In the genomic region with DNA sequence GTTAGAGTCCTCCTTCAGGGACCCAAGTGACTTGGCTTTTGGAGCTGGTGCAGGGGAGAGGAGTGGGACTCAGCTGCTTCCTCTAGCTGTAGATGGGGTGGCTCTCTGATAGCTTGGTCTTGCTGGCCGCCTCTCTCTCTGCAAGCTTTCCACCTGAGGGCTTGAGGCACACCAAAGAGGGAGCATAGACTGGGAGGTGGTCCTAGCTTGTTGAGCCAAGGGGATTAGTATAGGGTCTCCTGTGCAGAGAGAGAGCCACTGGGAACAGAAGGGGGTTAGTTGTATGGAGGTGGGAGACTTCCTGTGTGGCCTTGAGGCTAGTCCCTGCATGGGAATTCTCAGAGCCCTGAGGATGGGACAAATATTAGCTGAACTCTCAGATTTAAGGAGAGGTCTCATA, we compare ENCODE assay signal across 8 mouse cellular contexts. TPM values are rescaled to one million over a fixed set of nuclear protein-coding genes. Genes with fewer than 3 reads are reported as not detected.
DNase-seq lines count a peak whose midpoint lies in the region; ATAC-seq and TF ChIP-seq lines count a peak whose summit lies in the region.

No protein-coding gene starts in this region.

- H3K4me1 ChIP-seq in bone marrow, adult 2 months (ENCODE audit: control insufficient read depth, insufficient read depth, low read length) = peaks cover 4% of the 10 kb centered on the region
- peaks cover 47% of the 10 kb centered on the region for H3K4me1 ChIP-seq in hindbrain, embryonic 12.5 days
- H3K4me1 ChIP-seq in midbrain, embryonic 13.5 days (replicated peaks) = peaks cover 63% of the 10 kb centered on the region

- H3K27ac ChIP-seq in bone marrow, adult 2 months (ENCODE audit: control insufficient read depth, insufficient read depth, low read depth, low read length, poor library complexity) = peak overlapping the region; percentile 73
- peak overlapping the region; percentile 85 for H3K27ac ChIP-seq in hindbrain, embryonic 12.5 days
- H3K27ac ChIP-seq in midbrain, embryonic 13.5 days = peak overlapping the region; percentile 89

- no peak for TF ChIP-seq POLR2A in bone marrow, adult 2 months (IDR thresholded peaks at IDR 0.05; ENCODE audit: borderline replicate concordance, control insufficient read depth, low read depth, low read length)

- peaks cover 12% of the 10 kb centered on the region for H3K36me3 ChIP-seq in hindbrain, embryonic 12.5 days
- peaks cover 18% of the 10 kb centered on the region for H3K36me3 ChIP-seq in midbrain, embryonic 13.5 days

- peak overlapping the region; percentile 82 for H3K4me2 ChIP-seq in hindbrain, embryonic 12.5 days (replicated peaks)
- peak overlapping the region; percentile 77 for H3K4me2 ChIP-seq in midbrain, embryonic 13.5 days (replicated peaks)

- DNase-seq in kidney, adult 18-20 months = peak; percentile 36
- no peak for DNase-seq in kidney, postnatal 14 days
- no peak for DNase-seq in c-Kit-positive CD71-positive TER-119-positive erythroid progenitor cells, embryonic 14.5 days (ENCODE audit: low spot score)
- no peak for DNase-seq in cerebellum, adult 9-10 months

- H3K9me3 ChIP-seq in hindbrain, embryonic 12.5 days (replicated peaks) = no peaks in the 10 kb centered on the region
- H3K9me3 ChIP-seq in midbrain, embryonic 13.5 days = no peaks in the 10 kb centered on the region

- ATAC-seq in hindbrain, embryonic 12.5 days (ENCODE audit: low FRiP score) = no peak
- ATAC-seq in midbrain, embryonic 13.5 days = no peak
- no peak for ATAC-seq in cerebellum, adult (ENCODE audit: insufficient number of reproducible peaks, low FRiP score, low TSS enrichment)

- TF ChIP-seq CTCF in bone marrow, adult 2 months (IDR thresholded peaks at IDR 0.05; ENCODE audit: control insufficient read depth, insufficient read depth, low read length) = no peak

- H3K9ac ChIP-seq in hindbrain, embryonic 12.5 days = peak overlapping the region; percentile 83
- peak overlapping the region; percentile 96 for H3K9ac ChIP-seq in midbrain, embryonic 13.5 days (replicated peaks)

- H3K4me3 ChIP-seq in bone marrow, adult 2 months (replicated peaks; ENCODE audit: control insufficient read depth, low read depth, low read length) = peak overlapping the region; percentile 38
- H3K4me3 ChIP-seq in hindbrain, embryonic 12.5 days = peak overlapping the region; percentile 75
- H3K4me3 ChIP-seq in midbrain, embryonic 13.5 days (replicated peaks) = peak overlapping the region; percentile 98

- H3K27me3 ChIP-seq in hindbrain, embryonic 12.5 days = no peaks in the 10 kb centered on the region
- no peaks in the 10 kb centered on the region for H3K27me3 ChIP-seq in midbrain, embryonic 13.5 days

- 25% methylated on average over 1 of the region's 1 CpGs for WGBS in bone marrow, adult 2 months
- 29% methylated on average over 1 of the region's 1 CpGs for WGBS in hindbrain, embryonic 12.5 days
- WGBS in midbrain, embryonic 13.5 days = 17% methylated on average over 1 of the region's 1 CpGs

RNA-seq across cellular contexts. Expression of gene Bri3, which starts 12.7 kb away (rescaled TPM):
- 29.0 and 57.2 TPM in 2 replicates for polyA plus RNA-seq in bone marrow, adult 2 months (2011; ENCODE audit: insufficient read depth, insufficient read length, low replicate concordance, missing spikeins)
- 126 and 150 TPM in 2 replicates for polyA plus RNA-seq in hindbrain, embryonic 12.5 days (2016; fragmentation: Nextera tagmentation; extraction: Ambion mirVana)
- 133 and 137 TPM in 2 replicates for polyA plus RNA-seq in midbrain, embryonic 13.5 days (2015; fragmentation: Nextera tagmentation; extraction: Ambion mirVana)

RNA-seq across cellular contexts. Expression of gene Tecpr1, which starts 33.5 kb away (rescaled TPM):
- polyA plus RNA-seq in bone marrow, adult 2 months (2011; ENCODE audit: insufficient read depth, insufficient read length, low replicate concordance, missing spikeins) = 9.6 and 11.9 TPM in 2 replicates
- 35.9 and 36.6 TPM in 2 replicates for polyA plus RNA-seq in hindbrain, embryonic 12.5 days (2016; fragmentation: Nextera tagmentation; extraction: Ambion mirVana)
- polyA plus RNA-seq in midbrain, embryonic 13.5 days (2015; fragmentation: Nextera tagmentation; extraction: Ambion mirVana) = 42.8 and 44.8 TPM in 2 replicates

Comparison
In these comparisons a context has a peak if more than half of its experiments do, and no peak if none do; other contexts are left out.
1. H3K4me3 ChIP-seq: peak in every context shown above with its lines; median percentile 98 in midbrain, embryonic 13.5 days; 75 in hindbrain, embryonic 12.5 days; 38 in bone marrow, adult 2 months.